Mouse (Mus musculus) heart, postnatal 0 days (tissue): Measurements from ENCODE around the gene Unk.

Experiments
- CTCF ChIP-seq: IDR thresholded peaks from 2 replicates; pipeline ENCODE4 v1.5.1; 2016; ENCODE audit warnings: antibody characterized with exemption, control low read depth, low read depth
- EP300 ChIP-seq: IDR thresholded peaks from 2 replicates; pipeline ENCODE4 v1.6.1; 2016; ENCODE audit warnings: antibody characterized with exemption, low read depth

DNA sequence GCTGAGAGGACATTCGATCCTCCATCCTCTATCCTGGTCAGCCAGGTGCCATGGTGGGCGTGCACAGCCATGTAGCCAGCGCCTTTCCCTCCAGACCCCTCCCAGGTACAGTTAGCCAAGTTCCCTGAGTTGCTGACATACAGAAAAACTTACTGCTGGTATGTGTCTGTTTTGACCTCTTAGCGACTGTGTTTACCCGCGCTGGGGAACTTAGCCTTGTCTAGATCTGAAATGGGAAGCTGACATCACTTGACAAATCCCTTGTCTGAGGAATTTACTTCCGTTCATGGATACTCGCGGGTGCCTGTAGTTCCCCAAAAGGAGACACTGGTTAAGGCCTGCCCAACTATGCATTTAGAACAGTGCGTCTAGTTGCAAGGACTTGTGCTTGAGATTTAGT, 80.4 kb downstream of the Unk start:
- TF ChIP-seq CTCF = no peak
- TF ChIP-seq EP300 = no peak
